Mouse (Mus musculus) liver, embryonic 12.5 days (tissue): ENCODE results near the gene Sbsn. TPM values are rescaled to one million over a fixed set of nuclear protein-coding genes. Genes with fewer than 3 reads are reported as not detected.

Experiments
- ATAC-seq: fragments of 200-750 bp; cut with Nextera tagmentation; 2 replicates; pipeline ENCODE4 v1.8.0; 2017; ENCODE audit warnings: moderate number of reproducible peaks, mild to moderate bottlenecking, moderate library complexity
- H3K27ac ChIP-seq: fragments of 300-500 bp; sonication (generic); 2 replicates; pipeline ENCODE4 v1.5.1; 2016; ENCODE audit warnings: mild to moderate bottlenecking
- H3K27me3 ChIP-seq: fragments of 300-500 bp; sonication (generic); replicated peaks from 2 replicates; pipeline ENCODE4 v1.6.1; 2016; ENCODE audit warnings: mild to moderate bottlenecking, moderate library complexity
- H3K36me3 ChIP-seq: fragments of 300-500 bp; sonication (generic); 2 replicates; pipeline ENCODE4 v1.6.1; 2016; ENCODE audit warnings: mild to moderate bottlenecking, moderate library complexity
- H3K4me1 ChIP-seq: fragments of 300-500 bp; sonication (generic); 2 replicates; pipeline ENCODE4 v1.6.1; 2016
- H3K4me2 ChIP-seq: fragments of 300-500 bp; sonication (generic); 2 replicates; pipeline ENCODE4 v1.6.1; 2016; ENCODE audit warnings: mild to moderate bottlenecking, moderate library complexity
- H3K4me3 ChIP-seq: fragments of 300-500 bp; sonication (generic); 2 replicates; pipeline ENCODE4 v1.5.1; 2016; ENCODE audit warnings: mild to moderate bottlenecking, moderate library complexity
- H3K9ac ChIP-seq: fragments of 300-500 bp; sonication (generic); 2 replicates; pipeline ENCODE4 v1.6.1; 2016; ENCODE audit warnings: mild to moderate bottlenecking, moderate library complexity
- H3K9me3 ChIP-seq: fragments of 300-500 bp; sonication (generic); replicated peaks from 2 replicates; pipeline ENCODE4 v1.6.1; 2016; ENCODE audit warnings: mild to moderate bottlenecking, moderate library complexity
- WGBS: fragments of 180-500 bp; shearing (Covaris S2); methylation state at CpG from one replicate; pipeline ENCODE4 v1.1.7; 2016; ENCODE audit not compliant: insufficient replicate concordance; 5-methylcytosine and 5-hydroxymethylcytosine counted together
- polyA plus RNA-seq: library from polyadenylated mRNA; unstranded; fragments of >200 nt; fragmentation: Nextera tagmentation; extraction: Ambion mirVana; gene quantifications from 2 replicates; pipeline ENCODE4 v1.2.1, GENCODE M21; 2016

Sbsn gene
- polyA plus RNA-seq, 1 experiment from 2014 or later: 0.41 TPM

DNA sequence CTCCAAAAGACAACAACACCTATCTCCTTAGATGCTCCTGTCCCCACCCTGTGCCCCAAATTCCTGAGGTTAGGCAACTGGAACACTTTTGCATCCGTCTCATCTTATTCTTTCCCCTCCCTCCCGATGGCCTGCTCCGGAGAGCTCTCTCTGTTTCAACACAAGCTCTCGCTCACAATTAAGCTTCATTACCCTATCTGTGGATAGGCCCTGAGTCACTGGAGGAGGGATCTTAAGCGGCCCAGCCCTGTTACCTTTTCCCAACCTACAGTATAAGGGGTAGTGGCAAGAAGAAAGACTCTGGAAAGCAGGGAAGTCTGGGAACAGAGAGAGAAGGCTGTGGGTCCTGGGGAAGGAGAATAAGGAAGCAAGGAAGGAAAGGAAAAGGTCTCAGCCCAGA lies 12.2 kb downstream of the Sbsn start, which contains the start of gene Dmkn:
Gene Dmkn, plus strand, starts transcription at position 301 of the 400 bp plus-strand sequence.
- Histone ChIP-seq H3K4me3 (no peak within 1 kb of the TSS), H3K4me1 (peaks cover 22% of the 10 kb centered on the region), H3K4me2 (no peak within 1 kb of the TSS), H3K9ac (no peak within 1 kb of the TSS), H3K9me3 (no peaks in the 10 kb centered on the region), H3K27ac (no peak within 1 kb of the TSS), H3K27me3 (peaks cover 36% of the 10 kb centered on the region), H3K36me3 (no peaks in the 10 kb centered on the region)
- ATAC-seq: no peak
- 49% methylated on average over 5 of the region's 5 CpGs for WGBS

DNA sequence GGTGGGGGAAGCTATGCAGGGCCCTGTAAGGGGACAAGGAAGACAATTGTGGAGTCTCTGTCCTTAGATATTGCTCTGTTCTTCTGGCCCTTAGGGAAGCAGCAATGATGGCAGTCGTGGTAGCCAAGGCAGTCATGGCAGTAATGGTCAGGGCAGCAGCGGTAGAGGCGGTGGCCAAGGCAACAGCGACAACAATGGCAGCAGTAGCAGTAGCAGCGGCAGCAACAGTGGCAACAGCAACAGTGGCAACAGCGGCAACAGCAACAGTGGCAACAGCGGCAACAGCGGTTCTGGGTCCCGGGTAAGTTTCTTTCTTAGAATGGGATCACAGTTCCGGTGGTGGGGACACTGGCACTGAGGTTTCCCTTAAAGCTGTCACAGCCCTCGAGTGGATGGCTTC lies 13.9 kb downstream of the Sbsn start:
- Histone ChIP-seq H3K4me1 (peaks cover 22% of the 10 kb centered on the region), H3K4me3 (no peak overlapping the region), H3K4me2 (no peak overlapping the region), H3K36me3 (no peaks in the 10 kb centered on the region), H3K27me3 (peaks cover 41% of the 10 kb centered on the region), H3K9me3 (no peaks in the 10 kb centered on the region), H3K27ac (no peak overlapping the region), H3K9ac (no peak overlapping the region)
- ATAC-seq: no peak
- WGBS: 38% methylated on average over 11 of the region's 11 CpGs

DNA sequence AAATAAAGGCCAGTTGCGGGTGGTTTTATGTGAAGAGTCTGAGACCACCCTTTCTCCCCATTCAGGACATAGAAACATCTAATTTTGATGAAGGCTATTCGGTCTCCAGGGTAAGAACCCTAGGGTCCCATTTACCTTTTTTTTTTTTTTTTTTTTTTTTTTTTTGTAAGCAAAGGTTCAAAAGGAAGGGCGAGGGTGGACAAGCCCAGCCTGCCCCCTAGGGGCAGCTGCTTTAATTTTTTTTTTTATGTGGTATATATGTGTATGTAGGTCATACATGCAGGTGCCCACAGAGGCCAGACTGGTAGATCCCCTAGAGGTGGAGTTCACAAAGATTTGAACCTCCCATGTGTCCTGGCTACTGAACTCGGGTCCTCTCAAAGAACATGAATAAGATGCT lies 15.1 kb downstream of the Sbsn start:
- H3K9ac ChIP-seq: no peak overlapping the region
- no peaks in the 10 kb centered on the region for H3K36me3 ChIP-seq
- no peak overlapping the region for H3K4me3 ChIP-seq
- ATAC-seq: no peak
- no peak overlapping the region for H3K27ac ChIP-seq
- peaks cover 11% of the 10 kb centered on the region for H3K4me1 ChIP-seq
- peaks cover 41% of the 10 kb centered on the region for H3K27me3 ChIP-seq
- H3K4me2 ChIP-seq: no peak overlapping the region
- WGBS: 64% methylated on average over 4 of the region's 4 CpGs
- 0 out of 2 replicates have a peak, but pooled peaks cover 1% of the 10 kb centered on the region for H3K9me3 ChIP-seq

DNA sequence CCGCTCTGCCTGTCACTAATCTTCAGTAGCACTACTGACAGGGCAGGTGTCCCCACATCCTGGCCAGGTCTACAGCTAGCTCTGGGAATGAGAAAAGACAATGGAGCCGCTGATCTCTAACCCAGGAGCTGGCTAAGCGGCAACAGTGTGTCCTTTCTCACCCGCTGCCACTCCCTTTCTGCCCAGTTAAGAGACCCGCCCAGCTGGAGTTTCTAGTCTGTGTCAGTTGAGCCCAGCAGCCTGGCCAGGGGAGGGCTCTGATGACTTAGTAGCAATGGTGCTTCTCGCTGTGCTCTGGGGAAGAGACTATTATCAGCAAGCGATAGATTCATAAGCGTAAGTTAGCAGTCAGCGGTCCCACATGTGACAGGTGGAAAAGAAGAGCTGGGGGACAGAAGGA lies 18.0 kb downstream of the Sbsn start:
- Histone ChIP-seq H3K4me3 (no peak overlapping the region), H3K9ac (no peak overlapping the region), H3K4me1 (no peaks in the 10 kb centered on the region), H3K36me3 (no peaks in the 10 kb centered on the region), H3K4me2 (no peak overlapping the region), H3K27me3 (peaks cover 26% of the 10 kb centered on the region), H3K27ac (no peak overlapping the region), H3K9me3 (peaks cover 4% of the 10 kb centered on the region; the same call in 1 of the 2 replicates)
- WGBS: 24% methylated on average over 9 of the region's 9 CpGs
- no peak for ATAC-seq

DNA sequence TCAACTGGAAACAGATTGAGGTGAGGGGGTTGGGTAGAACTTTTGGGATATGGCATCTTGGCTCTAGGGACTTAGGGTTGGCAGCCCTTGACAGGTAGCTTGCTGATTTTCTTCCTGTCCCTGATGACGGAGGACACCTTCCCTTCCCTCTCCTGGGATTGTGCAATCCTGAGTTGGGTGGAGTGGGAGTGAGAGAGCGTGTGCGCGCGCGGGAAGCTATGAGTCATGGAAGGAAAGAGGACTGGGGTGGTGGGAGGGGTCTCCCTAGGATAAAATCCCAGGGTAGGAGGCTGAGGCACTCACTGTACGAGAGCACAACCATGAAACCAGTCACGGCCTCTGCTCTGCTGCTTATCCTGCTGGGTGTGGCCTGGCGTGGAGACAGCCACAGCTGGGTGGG lies 24.8 kb downstream of the Sbsn start:
- no peaks in the 10 kb centered on the region for H3K4me1 ChIP-seq
- H3K9ac ChIP-seq: no peak overlapping the region
- peaks cover 4% of the 10 kb centered on the region; the same call in 1 of the 2 replicates for H3K9me3 ChIP-seq
- no peak for ATAC-seq
- no peak overlapping the region for H3K4me2 ChIP-seq
- 0 out of 2 replicates have a peak, but pooled peaks cover 3% of the 10 kb centered on the region for H3K27me3 ChIP-seq
- no peaks in the 10 kb centered on the region for H3K36me3 ChIP-seq
- WGBS: 69% methylated on average over 9 of the region's 9 CpGs
- H3K27ac ChIP-seq: no peak overlapping the region
- H3K4me3 ChIP-seq: no peak overlapping the region

DNA sequence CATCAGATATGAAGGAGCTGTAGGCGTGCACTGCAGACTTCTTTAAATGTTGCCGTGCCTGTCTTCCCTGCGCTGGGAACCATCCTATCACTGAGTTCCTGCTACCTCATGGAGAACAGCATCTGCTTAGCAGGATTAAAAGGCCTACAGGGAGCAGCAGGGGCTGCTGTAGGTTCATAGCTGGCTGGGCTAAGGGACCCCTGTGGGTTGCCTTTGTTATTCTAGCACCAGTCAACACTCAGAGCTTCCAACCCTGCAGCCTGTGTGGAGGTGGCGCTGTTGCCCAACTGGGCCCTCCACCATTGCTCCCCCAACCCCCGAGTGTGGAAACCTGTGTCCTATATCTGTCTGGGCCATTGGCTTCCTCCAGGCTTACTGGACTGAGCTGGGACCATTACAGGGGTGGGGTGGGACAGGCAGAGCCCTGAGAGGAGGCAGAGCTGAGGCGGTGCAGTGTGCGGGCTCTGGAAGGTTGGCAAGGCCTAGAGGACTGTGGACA lies 25.9 kb downstream of the Sbsn start:
- Histone ChIP-seq H3K9me3 (no peaks in the 10 kb centered on the region), H3K4me1 (no peaks in the 10 kb centered on the region), H3K4me3 (no peak overlapping the region), H3K27ac (no peak overlapping the region), H3K9ac (no peak overlapping the region), H3K27me3 (0 out of 2 replicates have a peak, but pooled peaks cover 3% of the 10 kb centered on the region), H3K36me3 (no peaks in the 10 kb centered on the region), H3K4me2 (no peak overlapping the region)
- 44% methylated on average over 7 of the region's 7 CpGs for WGBS
- no peak for ATAC-seq

DNA sequence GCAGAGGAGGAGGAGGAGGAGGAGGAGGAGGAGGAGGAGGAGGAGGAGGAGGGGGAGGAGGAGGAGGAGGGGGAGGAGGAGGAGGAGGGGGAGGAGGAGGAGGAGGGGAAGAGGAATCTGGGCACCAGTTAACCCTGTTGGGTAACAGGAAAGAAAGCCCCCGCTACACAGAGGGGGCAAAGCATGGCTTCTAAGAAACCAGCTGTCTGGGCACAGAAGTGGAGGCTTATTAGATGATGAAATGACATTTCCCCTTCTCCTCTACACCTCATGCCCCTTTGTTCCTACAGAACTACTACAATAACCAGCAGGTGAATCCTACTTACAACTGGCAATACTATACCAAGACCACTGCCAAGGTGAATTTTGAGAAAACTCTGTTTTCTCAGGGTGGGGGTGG lies 26.6 kb downstream of the Sbsn start:
- ATAC-seq: no peak

DNA sequence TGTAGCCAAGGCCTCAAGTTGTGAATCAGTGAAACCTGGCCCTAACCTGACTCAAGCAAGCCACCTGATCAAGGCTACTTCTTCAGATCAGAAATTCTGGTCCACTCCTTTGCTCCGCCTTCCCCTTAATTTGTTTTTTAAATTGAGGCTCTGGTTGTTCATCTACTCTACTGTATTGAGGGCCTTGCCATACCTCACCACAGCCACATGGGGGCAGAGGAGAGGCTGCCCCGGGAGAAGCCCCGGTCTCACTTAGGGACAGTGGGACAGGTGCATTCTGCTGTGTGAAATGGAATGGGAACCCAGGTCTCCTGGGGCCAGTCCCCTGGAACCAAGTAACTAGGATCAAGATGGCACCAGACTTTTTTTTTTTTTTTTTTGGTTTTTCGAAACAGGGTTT lies 30.5 kb downstream of the Sbsn start:
- 56% methylated on average over 4 of the region's 4 CpGs for WGBS
- H3K4me3 ChIP-seq: no peak overlapping the region
- no peak overlapping the region for H3K27ac ChIP-seq
- H3K36me3 ChIP-seq: no peaks in the 10 kb centered on the region
- no peak overlapping the region for H3K9ac ChIP-seq
- no peaks in the 10 kb centered on the region for H3K4me1 ChIP-seq
- no peak for ATAC-seq
- 0 out of 2 replicates have a peak, but pooled peaks cover 5% of the 10 kb centered on the region for H3K27me3 ChIP-seq
- no peak overlapping the region for H3K4me2 ChIP-seq
- no peaks in the 10 kb centered on the region for H3K9me3 ChIP-seq

More for the DNA sequence above, 26.6 kb downstream of the Sbsn start:
- Histone ChIP-seq H3K4me3 (no peak overlapping the region), H3K9me3 (no peaks in the 10 kb centered on the region), H3K36me3 (no peaks in the 10 kb centered on the region), H3K27ac (no peak overlapping the region), H3K4me2 (no peak overlapping the region), H3K9ac (no peak overlapping the region), H3K4me1 (no peaks in the 10 kb centered on the region), H3K27me3 (0 out of 2 replicates have a peak, but pooled peaks cover 3% of the 10 kb centered on the region)
- WGBS: 57% methylated on average over 1 of the region's 1 CpGs

DNA sequence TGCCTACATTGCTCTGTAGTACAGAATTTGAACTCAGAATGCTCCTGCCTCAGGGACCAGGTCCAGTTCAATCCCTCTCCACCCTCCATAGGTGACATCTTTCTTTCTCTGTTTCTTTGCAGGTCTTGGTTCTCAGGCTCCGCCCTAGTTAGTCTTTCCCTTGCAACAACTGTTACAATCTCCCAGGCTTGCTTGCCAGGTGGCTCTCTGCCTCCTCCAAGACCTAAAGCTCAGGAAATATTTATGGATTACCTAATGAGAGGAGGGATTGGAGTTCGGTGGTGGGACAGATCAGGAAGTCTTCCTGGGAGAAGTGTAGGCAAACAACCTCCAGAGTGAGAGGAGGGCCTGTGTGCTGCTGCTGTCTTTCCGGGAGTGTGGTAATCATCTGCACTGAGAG lies 31.4 kb downstream of the Sbsn start:
- Histone ChIP-seq H3K27ac (no peak overlapping the region), H3K4me1 (no peaks in the 10 kb centered on the region), H3K36me3 (no peaks in the 10 kb centered on the region), H3K27me3 (peaks cover 13% of the 10 kb centered on the region), H3K9me3 (no peaks in the 10 kb centered on the region), H3K4me3 (no peak overlapping the region), H3K9ac (no peak overlapping the region), H3K4me2 (no peak overlapping the region)
- no peak for ATAC-seq
- WGBS: 50% methylated on average over 3 of the region's 3 CpGs

DNA sequence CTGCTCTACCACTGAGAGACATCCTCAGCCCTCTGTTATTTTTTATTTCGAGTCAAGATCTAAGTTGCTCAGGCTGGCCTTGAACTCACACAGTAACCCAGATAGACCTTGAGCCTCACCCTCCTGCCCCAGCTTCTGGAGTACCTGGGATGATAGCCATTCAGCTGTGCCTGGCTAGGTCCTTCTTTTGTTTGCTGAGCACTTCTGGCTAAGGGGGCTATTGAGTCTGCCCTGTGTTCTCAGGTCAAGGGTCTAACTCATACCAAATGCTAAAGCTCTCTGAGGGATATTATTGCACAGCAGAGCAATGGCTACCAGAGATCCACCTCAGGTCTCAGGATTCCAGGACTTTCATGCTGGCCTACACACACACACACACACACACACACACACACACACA lies 33.9 kb downstream of the Sbsn start:
- Histone ChIP-seq H3K4me1 (no peaks in the 10 kb centered on the region), H3K27ac (no peak overlapping the region), H3K4me2 (no peak overlapping the region), H3K9ac (no peak overlapping the region), H3K36me3 (no peaks in the 10 kb centered on the region), H3K27me3 (peaks cover 25% of the 10 kb centered on the region), H3K9me3 (no peaks in the 10 kb centered on the region), H3K4me3 (no peak overlapping the region)
- no peak for ATAC-seq
- 38% methylated on average over 1 of the region's 1 CpGs for WGBS

DNA sequence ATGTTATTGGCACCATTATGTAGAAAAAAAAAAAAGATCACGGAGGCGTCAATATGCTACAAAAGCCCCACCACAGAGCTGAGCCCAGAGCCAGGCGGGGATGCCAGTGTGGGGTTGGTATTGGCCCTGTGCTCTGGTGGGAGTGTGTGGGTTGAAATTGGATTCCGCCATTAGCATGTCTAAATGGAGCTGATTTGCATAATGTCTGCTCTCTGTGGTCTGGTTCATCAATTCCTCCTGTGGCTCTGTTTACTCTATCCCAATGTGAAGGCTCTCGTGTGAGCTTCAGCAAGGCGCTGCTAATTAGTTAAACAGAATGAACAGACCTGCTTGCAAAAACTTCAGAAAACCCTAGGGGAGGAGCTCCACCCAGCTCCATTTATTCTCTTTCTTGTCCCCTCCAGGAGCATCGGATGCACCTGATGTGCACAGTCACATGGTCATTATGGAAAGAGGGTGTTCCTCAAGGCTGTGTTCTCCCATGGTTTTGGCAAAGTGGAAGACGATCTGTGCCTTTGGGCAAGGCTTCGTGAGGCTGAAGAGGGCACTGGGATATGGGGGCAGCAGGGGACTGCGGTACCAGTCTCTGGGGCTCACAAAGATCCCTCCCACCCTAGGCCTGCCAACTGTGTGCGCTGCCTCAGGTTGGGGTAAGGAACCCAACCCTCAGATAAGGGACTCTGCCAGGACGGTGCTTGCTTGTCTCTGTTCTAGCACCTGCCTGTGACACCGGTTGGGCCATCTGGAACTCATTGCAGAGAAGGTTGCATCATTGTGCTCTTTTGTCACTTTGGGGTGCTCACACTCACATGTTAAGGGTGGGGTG lies 34.7 kb downstream of the Sbsn start:
- Histone ChIP-seq H3K27me3 (peaks cover 25% of the 10 kb centered on the region), H3K4me1 (no peaks in the 10 kb centered on the region), H3K4me2 (no peak overlapping the region), H3K36me3 (no peaks in the 10 kb centered on the region), H3K9ac (no peak overlapping the region), H3K27ac (no peak overlapping the region), H3K4me3 (no peak overlapping the region), H3K9me3 (no peaks in the 10 kb centered on the region)
- ATAC-seq: no peak
- 60% methylated on average over 13 of the region's 13 CpGs for WGBS

DNA sequence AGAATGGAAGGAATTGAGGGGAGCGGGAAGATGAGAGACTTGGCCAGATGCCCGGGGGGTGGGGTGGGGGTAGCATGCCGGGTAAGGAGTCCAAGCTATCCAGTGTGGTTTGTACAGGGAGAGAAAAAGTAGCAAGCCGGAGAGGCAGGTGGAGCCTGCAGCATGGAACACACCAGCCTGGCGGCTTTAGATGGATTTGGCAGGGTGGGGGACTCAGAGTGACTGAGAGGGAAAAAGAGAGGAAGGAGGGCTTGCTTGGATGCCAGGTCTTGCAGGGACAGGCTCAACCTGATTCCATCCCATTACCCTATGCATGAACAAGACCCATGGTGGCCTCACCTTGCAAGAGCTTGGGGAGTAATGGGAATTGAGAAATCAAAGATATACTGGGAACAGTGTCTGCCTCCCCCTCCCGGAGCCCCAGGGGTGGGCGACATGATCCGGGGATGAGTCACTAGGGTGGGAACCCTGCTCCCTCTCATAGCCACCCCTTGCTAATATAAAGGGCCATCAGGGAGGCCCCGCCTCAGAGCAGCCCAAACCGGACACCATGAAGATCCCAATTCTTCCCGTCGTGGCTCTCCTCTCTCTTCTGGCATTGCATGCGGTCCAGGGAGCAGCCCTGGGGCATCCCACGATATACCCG lies 36.2 kb downstream of the Sbsn start, which contains the start of gene Krtdap:
Gene Krtdap, plus strand, starts transcription at position 520 of the 646 bp plus-strand sequence.
- Histone ChIP-seq H3K36me3 (no peaks in the 10 kb centered on the region), H3K4me1 (peaks cover 3% of the 10 kb centered on the region; the same call in 1 of the 2 replicates), H3K9me3 (no peaks in the 10 kb centered on the region), H3K4me3 (no peak within 1 kb of the TSS), H3K27me3 (peaks cover 31% of the 10 kb centered on the region), H3K27ac (no peak within 1 kb of the TSS), H3K9ac (no peak within 1 kb of the TSS), H3K4me2 (no peak within 1 kb of the TSS)
- WGBS: 45% methylated on average over 15 of the region's 15 CpGs
- ATAC-seq: no peak
